Mouse (Mus musculus): Measurements from ENCODE around the gene Rnf17.

DNA sequence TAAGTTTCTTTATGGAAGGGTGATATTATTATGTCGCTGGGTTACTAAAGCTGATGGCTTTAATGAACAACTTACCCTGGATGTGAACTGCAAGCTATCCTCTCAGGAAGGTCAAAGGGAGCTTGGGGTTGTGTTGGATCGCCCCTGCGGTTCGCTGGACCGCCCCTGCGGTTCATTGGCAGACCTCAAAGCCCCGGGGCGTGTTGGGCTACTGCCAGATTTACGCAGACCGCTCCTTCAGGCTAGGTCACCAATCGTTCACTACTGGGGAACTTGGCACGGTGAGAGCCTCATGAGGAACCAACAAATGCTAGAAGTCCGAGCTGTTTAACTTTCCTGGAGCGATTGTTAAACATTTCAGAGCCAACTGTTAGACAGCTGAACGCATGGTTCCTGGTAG lies 35.7 kb upstream of the Rnf17 start:
- TF ChIP-seq CTCF (IDR thresholded peaks at IDR 0.05; ENCODE audit: low read depth, low read length) = no peak
- TF ChIP-seq POLR2A (IDR thresholded peaks at IDR 0.05; ENCODE audit: borderline replicate concordance, low read depth, low read length) = no peak
